Mouse (Mus musculus) 416B (cell line): ENCODE data around the gene Lbx2.
A peak's percentile ranks its signal among the peaks of the same experiment; 100 is the strongest.

Experiments used
- DNase-seq: peaks from one replicate; pipeline ENCODE4 v3.0.0; 2011; ENCODE audit warnings: low read depth

Gene Lbx2

DNA sequence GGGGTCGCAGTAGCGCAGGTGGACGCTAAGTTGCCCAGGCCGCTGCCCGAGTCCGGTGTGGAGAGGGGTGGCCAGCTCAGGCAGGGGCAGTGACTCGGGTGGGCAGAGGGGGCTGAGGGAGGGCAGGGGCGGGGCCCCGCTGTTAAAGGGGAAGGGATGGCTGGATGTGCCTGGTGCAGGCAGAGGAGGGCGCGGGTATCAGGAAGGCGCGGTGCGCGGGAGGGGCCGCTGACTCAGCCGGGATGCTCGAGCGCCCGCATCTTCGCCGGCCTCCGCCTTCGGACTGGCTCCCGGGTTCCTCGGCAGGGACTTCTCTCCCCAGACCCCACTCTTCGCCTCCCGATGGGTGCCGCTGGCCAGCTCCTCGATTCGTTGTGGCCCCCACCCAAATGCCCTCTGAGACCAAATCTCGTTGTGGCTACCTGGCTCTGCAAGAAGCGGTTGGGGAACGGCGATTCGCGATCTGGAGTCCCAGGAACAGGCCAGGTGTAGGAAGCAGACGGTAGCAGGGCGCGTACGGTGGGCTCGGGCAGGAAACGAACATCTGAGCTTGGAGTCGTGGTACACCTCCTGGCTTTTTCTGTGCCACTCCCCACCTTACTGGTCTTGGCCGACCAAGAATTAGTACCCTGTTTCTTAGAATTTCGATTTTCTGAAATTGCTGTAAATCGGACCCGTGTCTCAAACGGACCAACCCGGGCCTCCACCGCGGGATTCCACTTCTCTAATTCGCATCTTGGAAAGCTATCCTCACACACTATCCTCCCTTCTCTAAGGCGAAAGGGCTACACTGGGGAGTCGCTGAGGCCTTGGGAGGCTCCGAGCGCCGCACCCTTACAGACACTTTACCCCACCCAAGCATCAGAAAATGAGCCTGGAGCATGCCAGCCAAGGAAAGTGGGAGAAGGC, 15.6 kb upstream of the Lbx2 start:
- no peak for DNase-seq

DNA sequence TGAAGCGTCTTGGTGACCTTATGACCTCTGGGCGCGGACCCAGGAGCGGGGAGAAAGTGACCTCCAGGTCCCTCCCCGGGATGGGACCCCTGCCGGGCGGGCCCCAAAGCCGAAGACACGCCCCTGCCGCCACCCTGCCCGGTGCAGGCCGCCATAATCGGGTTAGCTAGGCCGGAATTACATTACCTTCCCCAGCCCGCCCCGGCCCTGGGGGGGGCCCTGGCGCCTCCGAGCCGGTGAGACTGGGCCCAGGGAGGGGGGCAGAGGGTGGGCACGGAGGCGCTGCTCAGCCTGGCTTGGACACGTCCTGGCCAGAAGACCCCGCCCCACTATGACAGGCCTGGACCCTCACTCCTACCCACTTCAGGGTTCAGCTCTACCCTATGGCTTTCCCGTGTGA, 14.9 kb upstream of the Lbx2 start:
- DNase-seq: no peak

DNA sequence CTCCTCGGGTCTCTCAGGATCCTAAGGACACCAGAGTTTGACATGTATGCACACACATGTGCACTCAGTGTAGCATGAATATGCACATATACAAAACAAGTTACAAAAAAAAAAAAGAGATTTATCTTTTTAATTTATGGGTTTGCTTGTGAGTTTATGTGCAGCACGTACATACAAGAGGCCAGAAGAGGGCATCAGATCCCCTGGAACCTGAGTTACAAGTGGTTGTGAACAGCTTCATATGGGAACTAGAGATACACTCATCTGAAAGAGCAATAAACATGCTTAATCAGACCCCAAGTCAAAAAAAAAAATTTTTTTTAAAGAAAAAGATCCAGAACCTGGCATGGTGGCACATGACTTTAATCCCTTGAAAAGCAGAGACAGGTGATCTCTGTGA, 11.2 kb upstream of the Lbx2 start:
- peak; percentile 72 for DNase-seq

DNA sequence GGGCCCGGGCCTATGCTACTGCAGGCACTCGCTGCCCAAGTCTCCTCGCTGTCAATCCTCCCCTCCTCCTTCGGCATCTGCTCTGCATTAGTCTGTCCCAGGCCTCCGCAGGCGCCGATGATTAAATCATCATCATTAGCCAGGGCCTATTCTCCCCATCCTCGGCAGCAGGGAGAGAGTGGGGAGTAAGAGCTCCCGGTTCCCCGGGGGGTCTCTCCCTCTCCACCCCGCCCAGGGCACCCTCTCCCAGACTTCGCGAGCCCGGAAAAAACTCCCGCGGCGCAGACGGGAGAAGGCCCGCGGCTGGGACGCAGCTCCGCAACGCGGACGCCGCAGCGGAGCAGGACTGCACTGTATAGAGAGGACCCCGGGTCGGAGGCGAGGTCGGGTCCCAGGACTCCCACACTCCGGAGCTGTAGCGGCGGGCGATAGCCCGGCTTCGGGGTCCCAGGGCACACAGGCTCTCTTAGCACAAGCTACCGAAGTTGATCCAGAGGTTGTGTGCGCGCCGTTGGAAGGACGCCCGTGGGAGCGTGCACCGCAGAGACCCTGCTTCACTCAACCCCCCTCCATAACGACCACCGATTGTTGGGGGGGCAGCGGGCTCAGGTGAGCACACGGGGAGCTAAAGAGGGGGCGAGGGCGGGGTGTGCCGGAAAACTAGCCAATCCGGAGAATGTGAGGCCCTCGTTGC, 8.4 kb upstream of the Lbx2 start, which contains the start of gene Pcgf1:
Pcgf1 (plus strand) TSS at position 240 of the 694 bp plus-strand sequence.
- DNase-seq: peak; percentile 31

DNA sequence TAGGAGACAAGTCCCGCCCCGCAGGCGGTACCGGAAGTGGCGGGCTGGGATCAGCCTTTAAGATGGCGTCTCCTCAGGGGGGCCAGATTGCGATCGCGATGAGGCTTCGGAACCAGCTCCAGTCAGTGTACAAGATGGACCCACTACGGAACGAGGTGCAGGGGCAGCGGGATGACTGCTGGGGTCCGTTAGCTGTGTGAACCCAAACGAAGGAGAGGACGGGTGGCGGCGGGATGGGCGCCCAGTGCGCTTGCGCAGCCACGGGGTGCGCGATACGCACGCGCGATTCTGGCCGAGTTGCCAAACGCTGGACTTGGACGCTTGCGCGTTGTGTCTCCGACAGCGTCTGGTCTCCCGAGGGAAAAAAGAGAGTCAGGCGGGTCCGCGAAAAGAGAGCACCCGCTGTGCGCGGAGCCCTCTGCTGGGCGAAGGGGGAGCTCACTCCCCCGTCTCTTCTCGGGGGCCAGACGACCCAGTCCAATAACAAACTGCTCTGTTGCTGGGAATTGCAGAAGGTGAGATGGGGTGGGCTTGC, 7.8 kb upstream of the Lbx2 start:
- DNase-seq: peak; percentile 97

DNA sequence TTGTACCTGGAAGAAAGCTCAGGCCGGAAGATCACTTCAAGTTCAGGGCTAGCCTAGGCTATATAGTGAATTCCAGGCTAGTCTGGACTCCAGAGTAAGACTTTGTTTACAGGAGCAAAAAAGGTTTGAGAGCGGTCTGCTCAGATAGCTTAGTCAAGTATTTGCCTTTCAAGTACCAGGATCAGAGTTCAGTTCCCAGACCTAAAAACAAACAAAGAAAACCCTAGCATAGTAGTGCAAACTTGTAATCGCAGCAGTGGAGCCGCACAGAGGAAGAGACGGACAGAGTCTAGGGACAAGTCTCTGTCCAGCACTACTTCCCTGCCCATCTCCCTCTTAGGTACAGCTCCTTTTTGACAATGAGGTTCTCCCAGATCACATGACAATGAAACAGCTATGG, 6.0 kb upstream of the Lbx2 start:
- DNase-seq: no peak

DNA sequence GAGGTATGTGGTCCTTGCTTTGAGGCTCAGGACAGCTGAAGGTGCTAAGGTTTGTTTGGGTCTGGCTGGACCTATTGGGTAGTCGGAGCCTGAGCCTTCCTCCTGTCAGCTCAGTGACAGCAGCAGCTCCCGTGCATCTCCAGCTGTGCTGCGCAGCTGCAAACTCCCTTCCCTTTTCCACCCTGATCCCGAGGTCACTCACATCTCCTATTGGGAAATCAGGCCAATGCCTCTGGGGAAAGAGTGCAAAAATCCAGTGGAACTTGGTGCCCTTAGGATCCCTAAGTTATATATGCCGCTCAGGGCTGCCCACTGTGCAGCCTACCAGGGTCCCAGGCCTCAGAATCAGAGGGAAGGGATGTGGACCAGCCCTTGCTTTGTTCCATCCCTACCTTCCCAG, 2.7 kb upstream of the Lbx2 start:
- no peak for DNase-seq

DNA sequence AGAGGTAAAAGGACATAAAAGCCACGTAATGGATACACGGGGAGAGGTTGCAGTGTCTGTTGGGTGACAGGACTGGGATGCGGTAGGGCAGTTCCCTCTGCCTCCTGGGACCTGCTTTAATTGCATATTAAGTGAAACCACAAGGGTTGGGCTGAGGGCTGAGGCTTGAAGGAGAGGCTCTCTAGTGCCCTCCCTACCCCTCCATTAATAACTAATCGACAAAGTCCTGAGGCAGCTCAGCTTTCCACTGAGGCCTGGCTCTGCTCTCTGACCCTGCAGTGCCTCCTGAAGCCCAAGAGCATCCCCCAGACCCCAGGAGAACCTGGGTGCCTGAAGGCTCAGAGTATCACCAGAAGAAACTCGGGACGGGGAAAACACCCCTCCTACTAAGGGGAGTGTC, 1.7 kb upstream of the Lbx2 start:
- no peak for DNase-seq

DNA sequence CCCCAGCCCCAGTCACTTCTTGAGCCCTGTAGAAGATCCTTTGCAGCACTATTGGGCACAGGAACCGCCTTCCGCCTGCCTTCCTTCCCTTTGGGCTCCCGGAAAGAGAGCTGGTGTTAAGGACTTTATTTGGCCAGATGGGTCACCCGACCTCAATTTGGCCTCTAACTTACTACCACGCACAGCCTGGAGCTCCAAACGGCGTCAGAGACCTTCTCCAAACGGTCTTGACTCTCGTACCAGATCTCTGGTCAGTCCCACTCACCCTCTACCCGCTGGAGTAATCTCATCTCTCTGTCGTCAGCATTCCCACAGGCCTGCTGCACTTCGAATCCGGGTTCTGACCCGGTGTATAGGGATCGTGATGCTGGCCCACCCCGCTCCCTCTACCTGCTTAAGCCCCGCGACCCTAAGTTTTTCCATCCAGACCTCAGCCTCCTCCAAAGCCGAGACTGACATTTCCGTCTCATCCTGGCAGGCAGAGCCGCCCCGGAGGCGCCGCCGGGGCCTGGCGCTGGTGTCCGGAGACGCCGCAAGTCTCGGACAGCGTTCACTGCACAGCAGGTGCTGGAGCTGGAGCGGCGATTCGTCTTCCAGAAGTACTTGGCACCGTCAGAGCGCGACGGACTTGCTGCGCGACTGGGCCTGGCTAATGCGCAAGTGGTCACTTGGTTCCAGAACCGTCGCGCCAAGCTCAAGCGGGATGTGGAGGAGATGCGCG, 1.2 kb downstream of the Lbx2 start:
- DNase-seq: no peak

DNA sequence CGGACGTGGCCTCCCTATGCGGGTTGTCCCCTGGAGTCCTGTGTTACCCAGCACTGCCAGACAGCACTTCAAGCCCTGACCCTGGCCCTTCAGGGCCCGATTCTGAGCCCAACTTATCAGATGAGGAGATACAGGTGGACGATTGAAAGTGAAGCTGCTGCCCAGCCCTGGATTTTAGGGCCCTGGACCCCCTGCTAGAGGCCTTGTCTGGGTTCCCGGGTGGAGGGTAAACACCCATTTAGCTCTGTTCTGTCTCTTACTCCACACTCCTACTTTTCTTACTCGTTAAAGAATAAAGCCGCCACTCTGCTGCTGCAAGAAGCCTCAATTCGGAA, 1.7 kb downstream of the Lbx2 start:
- DNase-seq: no peak

DNA sequence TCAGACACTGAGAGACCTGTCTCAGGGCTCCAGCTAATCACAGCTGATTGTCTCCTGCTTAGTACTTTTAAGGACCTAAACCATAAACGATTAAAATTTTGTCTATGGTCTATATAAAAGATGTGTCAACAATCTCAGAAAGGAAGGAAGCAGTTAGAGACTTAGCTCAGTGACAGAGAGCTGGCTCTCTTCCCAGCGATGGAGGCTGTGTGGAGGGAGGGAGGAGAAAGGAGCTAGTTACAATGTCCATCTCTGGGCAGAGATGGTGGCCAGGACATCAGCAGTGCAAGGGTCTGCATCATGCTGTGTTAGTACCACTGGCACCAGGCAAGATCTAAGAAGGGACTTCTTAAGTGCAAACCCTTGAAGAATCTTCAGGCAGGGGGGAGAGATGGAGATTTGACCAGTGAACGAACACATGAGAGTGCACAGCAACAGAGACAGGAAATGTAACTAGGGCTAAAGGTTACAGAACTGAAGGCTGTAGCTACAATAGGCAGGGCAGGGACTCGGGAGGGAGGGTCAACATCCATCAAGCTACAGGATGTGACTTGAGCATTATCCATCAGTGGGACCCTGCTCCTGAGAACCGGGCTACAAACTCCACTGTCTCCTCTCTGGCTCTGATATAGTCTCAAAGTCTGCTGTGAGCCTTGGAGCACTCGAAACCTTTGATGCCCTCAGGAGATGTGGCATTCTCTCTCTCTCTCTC, 6.4 kb downstream of the Lbx2 start:
- peak; percentile 26 for DNase-seq

DNA sequence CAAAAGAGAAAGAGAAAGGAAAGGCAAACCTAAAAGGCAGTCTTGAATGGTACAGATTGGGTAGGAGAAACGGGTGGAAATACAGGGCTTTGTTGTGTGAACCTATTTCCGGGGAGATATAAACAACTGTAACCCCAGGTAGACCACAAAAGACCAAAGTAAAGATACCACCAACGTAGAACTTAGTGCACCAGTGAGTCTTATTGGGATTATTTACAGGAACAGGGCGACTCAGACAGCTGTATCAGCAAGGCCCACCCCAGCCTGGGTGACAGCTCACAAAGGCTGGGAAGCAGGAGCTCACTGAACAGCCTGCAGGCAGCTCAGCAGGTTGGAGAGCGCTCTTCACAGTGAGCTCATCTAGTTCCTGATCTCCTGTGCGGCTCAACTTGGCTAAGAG, 9.8 kb downstream of the Lbx2 start:
- DNase-seq: no peak

DNA sequence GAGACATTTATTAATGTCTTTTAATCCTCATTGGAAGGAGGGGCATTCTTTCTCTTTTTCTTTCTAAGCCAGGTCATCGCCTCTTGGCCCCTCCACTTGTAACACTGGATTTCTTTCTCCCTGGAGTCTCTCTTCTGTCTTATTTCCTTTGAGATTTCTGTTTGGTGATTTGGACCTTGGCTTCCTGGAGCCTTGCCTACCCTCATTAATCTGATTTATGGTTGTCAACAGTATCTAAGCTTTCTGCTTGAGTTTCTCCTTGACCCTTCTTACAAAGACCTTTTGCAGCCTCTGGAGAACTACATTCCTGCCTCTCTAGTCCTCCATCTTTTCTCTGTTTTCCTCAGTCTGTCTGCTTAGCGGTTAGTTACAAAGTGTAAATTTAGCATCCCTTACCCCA, 12.2 kb downstream of the Lbx2 start:
- no peak for DNase-seq

DNA sequence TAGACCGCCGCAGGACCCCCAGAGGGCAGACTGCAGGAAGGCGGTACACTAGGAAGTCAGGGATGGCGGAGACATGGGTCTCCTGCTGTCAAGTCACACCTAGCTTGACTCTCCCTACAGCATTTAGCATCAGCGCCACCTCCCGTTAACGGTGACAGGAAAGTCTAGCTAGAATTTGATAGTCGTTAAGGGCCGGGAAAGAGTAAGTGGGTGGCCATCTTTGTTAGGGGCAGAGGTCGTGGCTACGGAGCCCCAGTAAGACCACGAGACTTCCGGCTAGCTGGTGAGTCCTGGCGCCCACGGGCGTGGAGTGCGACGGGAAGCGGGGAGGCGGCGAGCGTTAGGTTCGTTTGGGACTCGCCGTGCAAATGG, 15.1 kb downstream of the Lbx2 start, which contains the start of the genes Ccdc142 and Gm42688:
Ccdc142 (plus strand) TSS at position 286 of the 372 bp plus-strand sequence.
Gm42688 (plus strand) TSS at position 302 of the 372 bp plus-strand sequence.
- DNase-seq: peak; percentile 96

DNA sequence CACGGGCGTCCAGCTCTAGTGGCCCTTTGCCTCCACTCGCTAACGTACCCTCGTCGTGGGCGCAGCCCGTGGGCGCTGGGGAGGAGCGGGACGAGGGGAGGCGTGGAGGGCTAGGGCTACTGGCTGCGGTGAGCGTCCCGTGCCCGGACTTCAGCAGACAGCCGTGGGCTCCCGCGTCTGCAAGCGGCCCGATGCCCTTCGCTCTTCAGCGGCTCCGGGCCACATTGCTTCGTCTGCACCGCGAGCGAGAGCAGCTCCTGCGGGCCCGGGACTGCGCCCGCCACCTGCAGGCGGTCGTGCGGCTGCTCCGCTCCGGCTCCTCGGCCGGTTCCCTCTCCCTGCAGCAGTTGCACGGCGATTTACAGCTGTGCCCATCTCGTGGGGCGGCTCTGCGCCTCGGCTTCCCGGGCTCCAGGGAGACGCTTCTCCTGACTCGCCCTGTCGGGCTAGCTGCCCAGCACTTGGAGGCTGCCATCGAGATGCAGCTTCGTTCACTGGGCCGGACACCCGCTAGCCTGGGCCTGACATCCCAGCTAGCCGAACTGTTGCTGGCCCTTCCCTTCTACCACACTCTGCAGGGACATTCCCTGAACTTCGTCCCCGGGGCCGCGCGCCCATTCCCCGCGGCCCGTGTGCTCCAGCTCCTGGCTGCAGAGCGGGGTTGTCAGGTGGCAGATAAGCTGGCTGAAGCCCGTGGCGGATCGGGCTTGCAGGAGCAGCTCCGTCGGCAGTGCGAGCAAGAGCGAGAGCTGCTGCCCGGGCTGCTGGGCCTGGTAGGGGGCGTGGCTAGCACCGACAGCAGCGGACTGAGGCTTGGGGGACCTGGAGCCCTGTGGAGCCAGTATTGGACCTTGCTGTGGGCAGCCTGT, 15.8 kb downstream of the Lbx2 start:
- peak; percentile 67 for DNase-seq

DNA sequence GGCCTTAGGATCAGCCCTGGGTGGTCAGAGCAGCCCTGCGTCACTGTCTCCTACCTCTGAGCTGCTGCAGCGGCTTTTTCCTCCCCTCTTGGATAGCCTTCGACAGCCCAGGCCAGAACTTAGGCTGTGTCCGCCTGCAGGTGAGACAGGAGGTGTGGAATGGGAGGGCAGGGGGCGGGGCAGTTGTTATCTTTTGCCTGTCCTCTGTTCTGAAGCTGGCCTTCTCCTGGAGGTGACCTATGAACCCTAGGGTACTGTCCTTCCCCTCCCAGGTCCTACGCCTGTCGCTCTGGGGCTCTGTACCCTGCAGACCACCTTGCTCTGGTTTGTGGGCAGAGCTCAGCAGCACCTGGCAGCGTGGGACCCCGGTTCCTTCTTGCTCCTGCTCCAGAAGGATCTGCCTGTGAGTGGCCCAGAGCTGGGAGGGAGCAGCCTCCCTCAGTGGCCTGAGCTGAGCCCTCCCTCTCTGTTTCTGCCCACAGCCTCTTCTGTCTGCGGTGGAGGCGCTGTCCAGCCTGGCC, 17.0 kb downstream of the Lbx2 start:
- no peak for DNase-seq

DNA sequence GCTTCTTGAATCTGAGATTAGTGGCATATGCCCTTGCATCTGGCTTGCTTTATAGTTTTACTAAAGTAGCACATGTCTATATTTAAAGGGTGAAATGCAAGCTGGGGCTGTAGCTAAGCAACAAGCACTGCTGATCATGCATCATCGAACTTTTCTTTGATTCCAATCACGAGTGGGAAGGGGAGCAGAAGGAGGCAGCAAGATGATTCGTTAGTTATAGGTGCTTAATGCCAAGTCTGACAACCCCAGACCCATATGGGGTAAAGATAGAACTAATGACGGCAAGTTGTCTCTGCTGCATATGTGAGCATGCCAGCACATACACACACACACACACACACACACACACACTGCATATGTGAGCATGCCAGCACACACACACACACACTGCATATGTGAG, 18.0 kb downstream of the Lbx2 start:
- no peak for DNase-seq

DNA sequence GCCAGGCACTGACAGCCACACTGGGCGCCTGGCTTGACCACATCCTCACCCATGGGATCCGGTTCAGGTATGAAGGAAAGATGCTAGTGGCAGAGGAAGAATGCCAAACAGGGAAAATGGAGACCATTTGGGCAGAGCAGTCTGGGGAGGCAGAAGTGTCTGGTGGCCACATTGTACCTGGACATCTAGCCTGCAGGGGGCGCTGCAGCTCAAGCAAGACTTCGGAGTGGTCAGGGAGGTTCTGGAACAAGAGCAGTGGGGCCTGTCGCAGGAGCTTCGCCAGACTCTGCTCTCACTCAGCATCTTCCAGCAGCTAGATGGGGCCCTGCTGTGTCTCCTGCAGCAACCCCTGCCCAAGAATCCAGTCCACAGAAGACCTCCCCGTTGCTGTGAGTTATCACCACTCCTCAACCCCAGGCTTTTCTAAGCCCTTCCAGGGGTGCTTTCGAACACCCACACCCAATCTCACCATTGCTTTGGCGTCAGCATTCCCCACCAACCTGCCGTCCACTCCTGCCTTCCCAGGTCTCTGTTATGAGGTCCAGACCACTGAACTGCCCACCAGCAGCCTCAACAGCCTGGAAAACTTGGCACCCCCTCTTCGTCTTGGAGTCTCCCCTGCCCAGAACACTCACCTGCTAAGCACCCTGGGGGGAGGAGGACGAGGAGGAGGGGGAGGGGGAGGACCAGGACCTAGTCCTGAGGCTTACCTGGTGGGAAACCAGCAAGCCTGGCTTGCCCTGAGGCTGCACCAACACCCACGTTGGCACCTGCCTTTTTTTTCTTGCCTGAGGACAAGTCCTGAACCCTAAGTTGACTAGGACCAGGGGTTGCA, 21.6 kb downstream of the Lbx2 start:
- peak; percentile 89 for DNase-seq
